Mouse (Mus musculus) forebrain, embryonic 14.5 days (tissue): ENCODE results near the gene Grip1. TPM values are rescaled to one million over a fixed set of nuclear protein-coding genes. Genes with fewer than 3 reads are reported as not detected.

Experiments used
- ATAC-seq: fragments of 200-750 bp; cut with Nextera tagmentation; 2 replicates; pipeline ENCODE4 v1.8.0; 2017; ENCODE audit warnings: mild to moderate bottlenecking, moderate library complexity
- DNase-seq: peaks from one replicate; pipeline ENCODE4 v3.0.0-alpha.2; 2015; ENCODE audit warnings: low spot score
- H3K27ac ChIP-seq: fragments of 300-500 bp; sonication (generic); 2 replicates; pipeline ENCODE4 v1.5.1; 2014; ENCODE audit warnings: low read depth, mild to moderate bottlenecking, control low read depth, low read length, moderate library complexity
- H3K27me3 ChIP-seq: fragments of 300-500 bp; sonication (generic); replicated peaks from 2 replicates; pipeline ENCODE4 v1.6.1; 2014; ENCODE audit warnings: low read length, control low read depth, mixed read lengths; ENCODE audit not compliant: control insufficient read depth, insufficient read depth
- H3K36me3 ChIP-seq: fragments of 300-500 bp; sonication (generic); 2 replicates; pipeline ENCODE4 v1.6.1; 2014; ENCODE audit warnings: low read length, control low read depth; ENCODE audit not compliant: control insufficient read depth, insufficient read depth
- H3K4me1 ChIP-seq: fragments of 300-500 bp; sonication (generic); 2 replicates; pipeline ENCODE4 v1.6.1; 2014; ENCODE audit warnings: antibody characterized with exemption, low read length, control low read depth; ENCODE audit not compliant: control insufficient read depth, insufficient read depth
- H3K4me2 ChIP-seq: fragments of 300-500 bp; sonication (generic); 2 replicates; pipeline ENCODE4 v1.6.1; 2014; ENCODE audit warnings: mild to moderate bottlenecking, control low read depth, low read length
- H3K4me3 ChIP-seq: fragments of 300-500 bp; sonication (generic); 2 replicates; pipeline ENCODE4 v1.5.1; 2014; ENCODE audit warnings: low read depth, low read length, control low read depth
- H3K9ac ChIP-seq: fragments of 300-500 bp; sonication (generic); 2 replicates; pipeline ENCODE4 v1.6.1; 2014; ENCODE audit warnings: mild to moderate bottlenecking, low read length, control low read depth, moderate library complexity
- H3K9me3 ChIP-seq: fragments of 300-500 bp; sonication (generic); replicated peaks from 2 replicates; pipeline ENCODE4 v1.6.1; 2016; ENCODE audit warnings: low read length, control low read depth, mixed read lengths; ENCODE audit not compliant: control insufficient read depth
- WGBS: fragments of 180-500 bp; shearing (Covaris S2); extraction: QIAGEN DNeasy Blood & Tissue Kit; methylation state at CpG from one replicate; pipeline ENCODE4 v1.1.7; 2014; 5-methylcytosine and 5-hydroxymethylcytosine counted together
- polyA plus RNA-seq: library from polyadenylated mRNA; unstranded; fragments of >200 nt; fragmentation: Nextera tagmentation; extraction: Ambion mirVana; gene quantifications from 2 replicates; pipeline ENCODE4 v1.2.1, GENCODE M21; 2014

Grip1 gene
- polyA plus RNA-seq, 1 experiment from 2014 or later = 15.0 TPM

DNA sequence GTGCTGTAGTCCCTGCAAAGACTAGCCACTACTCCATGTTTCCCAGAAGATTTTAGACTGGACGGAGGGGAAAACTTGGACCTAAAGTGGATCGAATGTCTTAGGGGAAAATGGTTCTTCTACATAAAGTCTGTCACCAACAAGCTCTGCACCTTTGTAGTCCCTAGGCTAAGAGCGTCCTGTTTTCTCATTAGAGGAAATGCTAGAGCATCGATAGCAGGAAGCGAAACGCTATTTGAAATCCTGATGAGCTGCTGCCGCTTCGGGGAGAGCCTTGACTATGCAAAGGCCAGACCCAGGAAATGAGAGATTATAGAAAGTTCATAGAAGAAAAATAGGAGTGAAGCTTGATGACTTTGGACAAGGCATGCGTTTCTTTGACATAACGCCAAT lies 671.8 kb downstream of the Grip1 start:
- Histone ChIP-seq H3K4me1 (no peaks in the 10 kb centered on the region), H3K27ac (no peak overlapping the region), H3K9me3 (no peaks in the 10 kb centered on the region), H3K4me3 (no peak overlapping the region), H3K36me3 (no peaks in the 10 kb centered on the region), H3K4me2 (no peak overlapping the region), H3K9ac (no peak overlapping the region), H3K27me3 (no peaks in the 10 kb centered on the region)
- DNase-seq (no peak), ATAC-seq (no peak)
- 78% methylated on average over 10 of the region's 10 CpGs for WGBS

DNA sequence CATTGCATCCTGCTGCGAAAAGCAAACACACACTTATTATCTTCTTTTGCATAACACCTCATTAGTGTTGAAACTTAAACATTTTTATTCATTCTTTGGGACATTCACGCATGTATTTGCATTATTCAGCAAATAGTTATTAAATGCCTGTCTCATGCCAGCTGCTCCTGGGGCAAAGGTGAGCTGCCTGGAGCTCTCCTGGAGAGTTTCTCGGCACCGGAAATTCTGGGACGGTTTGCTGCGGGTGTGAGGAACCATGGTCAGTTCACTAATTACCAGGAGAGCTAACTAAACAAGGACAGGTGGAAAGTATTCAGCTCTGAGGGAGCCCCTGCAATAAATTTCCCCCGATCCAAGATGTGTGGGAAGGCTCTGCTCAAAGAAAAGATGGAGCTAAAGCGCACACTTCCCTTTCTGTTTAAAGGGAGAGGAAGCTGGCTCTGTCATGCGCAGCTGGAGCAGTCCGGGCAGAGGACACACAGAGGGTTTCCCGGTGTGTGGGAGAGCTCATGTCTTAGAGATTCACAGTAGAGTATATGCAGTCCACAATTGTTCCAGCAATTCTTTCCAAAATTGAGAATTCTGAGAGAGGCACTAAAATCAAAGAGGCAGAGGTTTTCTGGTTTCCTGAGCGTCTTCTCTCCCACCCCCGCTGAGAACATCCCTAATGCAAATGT lies 675.1 kb downstream of the Grip1 start:
- WGBS = 56% methylated on average over 13 of the region's 13 CpGs
- H3K4me2 ChIP-seq = no peak overlapping the region
- ATAC-seq = no peak

DNA sequence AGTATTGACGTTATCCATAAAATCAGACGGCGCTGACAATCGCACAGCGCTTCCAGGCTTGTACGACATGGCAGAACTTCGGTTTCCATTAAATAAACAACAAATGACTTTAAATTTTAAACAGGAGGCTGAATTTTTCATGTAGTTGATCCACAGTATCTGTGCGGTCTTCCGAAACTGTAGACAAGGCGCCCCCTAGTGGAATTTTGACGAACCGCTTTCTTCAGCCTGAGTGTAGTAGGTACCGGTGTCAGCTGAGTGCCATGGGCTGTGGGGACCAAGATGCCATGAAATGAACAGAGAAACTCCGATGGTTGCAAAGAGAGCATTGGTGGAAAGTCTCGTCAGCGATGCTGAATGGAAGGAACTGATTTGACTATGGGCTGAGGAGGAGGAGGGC lies 677.0 kb downstream of the Grip1 start:
- H3K9ac ChIP-seq = no peak overlapping the region

More for the DNA sequence above, 675.1 kb downstream of the Grip1 start:
- Histone ChIP-seq H3K9me3 (no peaks in the 10 kb centered on the region), H3K36me3 (no peaks in the 10 kb centered on the region), H3K9ac (no peak overlapping the region), H3K4me3 (no peak overlapping the region), H3K27ac (no peak overlapping the region), H3K27me3 (no peaks in the 10 kb centered on the region), H3K4me1 (no peaks in the 10 kb centered on the region)
- DNase-seq = no peak

DNA sequence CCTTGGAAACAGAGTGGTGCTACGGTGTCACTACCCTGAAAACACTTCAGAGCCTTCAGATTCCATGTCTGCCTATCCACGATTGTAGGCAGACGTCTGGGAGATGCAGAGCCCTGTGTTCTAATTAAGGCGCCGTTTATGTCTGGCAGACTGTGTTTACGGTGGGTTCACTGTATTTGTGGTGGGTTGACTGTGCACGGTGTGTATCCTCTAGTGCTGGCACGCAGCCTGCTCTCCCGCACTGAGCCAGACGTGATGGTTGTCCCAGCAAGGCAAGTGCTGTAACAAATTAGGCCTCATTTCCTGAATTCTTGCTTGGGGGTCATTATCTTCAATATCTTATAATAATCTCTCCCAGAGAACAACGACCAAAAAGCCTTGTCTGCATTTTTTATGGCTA lies 680.1 kb downstream of the Grip1 start:
- H3K36me3 ChIP-seq = no peaks in the 10 kb centered on the region
- no peak overlapping the region for H3K27ac ChIP-seq
- no peak overlapping the region for H3K4me3 ChIP-seq
- H3K9ac ChIP-seq = no peak overlapping the region
- DNase-seq (peak; percentile 42), ATAC-seq (no peak)
- no peaks in the 10 kb centered on the region for H3K9me3 ChIP-seq
- no peaks in the 10 kb centered on the region for H3K27me3 ChIP-seq
- H3K4me2 ChIP-seq = no peak overlapping the region
- 48% methylated on average over 11 of the region's 11 CpGs for WGBS
- H3K4me1 ChIP-seq = no peaks in the 10 kb centered on the region

More for the DNA sequence above, 677.0 kb downstream of the Grip1 start:
- Histone ChIP-seq H3K4me2 (no peak overlapping the region), H3K27ac (no peak overlapping the region), H3K4me3 (no peak overlapping the region), H3K4me1 (no peaks in the 10 kb centered on the region), H3K36me3 (no peaks in the 10 kb centered on the region), H3K27me3 (no peaks in the 10 kb centered on the region), H3K9me3 (no peaks in the 10 kb centered on the region)
- 69% methylated on average over 16 of the region's 16 CpGs for WGBS
- ATAC-seq = no peak
- DNase-seq = peak; percentile 56

DNA sequence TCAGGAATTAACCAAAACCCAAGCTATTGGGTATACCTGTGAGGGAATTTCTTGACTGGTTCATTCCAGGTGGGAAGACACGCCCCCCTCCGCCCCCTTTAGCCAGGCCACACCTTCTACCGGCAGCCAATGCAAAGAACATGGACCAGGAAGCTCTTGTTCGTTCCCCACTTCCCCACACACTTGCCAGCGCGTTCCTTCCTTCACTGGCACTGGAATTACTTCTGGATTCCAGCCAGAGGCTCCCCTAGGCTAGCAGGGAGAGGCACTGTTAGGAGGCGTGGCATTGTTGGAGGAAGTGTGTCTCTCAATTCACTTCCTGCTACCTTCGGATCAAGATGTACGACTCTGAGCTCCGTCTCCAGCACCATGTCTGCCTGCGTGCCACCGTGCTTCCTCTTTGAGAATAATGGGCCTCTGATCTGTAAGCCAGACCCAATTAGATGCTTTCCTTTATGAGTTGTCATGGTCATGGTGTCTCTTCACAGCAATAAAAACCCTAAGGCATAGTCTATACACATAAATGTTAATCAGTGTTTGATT lies 682.5 kb downstream of the Grip1 start:
- 84% methylated on average over 12 of the region's 12 CpGs for WGBS
- Histone ChIP-seq H3K4me2 (no peak overlapping the region), H3K9ac (no peak overlapping the region), H3K27ac (no peak overlapping the region), H3K27me3 (no peaks in the 10 kb centered on the region), H3K9me3 (no peaks in the 10 kb centered on the region), H3K4me3 (no peak overlapping the region), H3K36me3 (no peaks in the 10 kb centered on the region), H3K4me1 (no peaks in the 10 kb centered on the region)
- ATAC-seq (no peak), DNase-seq (no peak)

Other genes with a start within 250 kb of the Grip1 start
- 60.2 and 63.9 TPM in 2 replicates for gene Cand1, start 213.8 kb upstream of the Grip1 start, polyA plus RNA-seq